Mouse (Mus musculus): ENCODE data around the gene Srp54a.
"Not testable (repeated sequence)": the region's sequence is repeated elsewhere in the genome, so short reads cannot be mapped to it uniquely, and the experiment has no call there.

DNA sequence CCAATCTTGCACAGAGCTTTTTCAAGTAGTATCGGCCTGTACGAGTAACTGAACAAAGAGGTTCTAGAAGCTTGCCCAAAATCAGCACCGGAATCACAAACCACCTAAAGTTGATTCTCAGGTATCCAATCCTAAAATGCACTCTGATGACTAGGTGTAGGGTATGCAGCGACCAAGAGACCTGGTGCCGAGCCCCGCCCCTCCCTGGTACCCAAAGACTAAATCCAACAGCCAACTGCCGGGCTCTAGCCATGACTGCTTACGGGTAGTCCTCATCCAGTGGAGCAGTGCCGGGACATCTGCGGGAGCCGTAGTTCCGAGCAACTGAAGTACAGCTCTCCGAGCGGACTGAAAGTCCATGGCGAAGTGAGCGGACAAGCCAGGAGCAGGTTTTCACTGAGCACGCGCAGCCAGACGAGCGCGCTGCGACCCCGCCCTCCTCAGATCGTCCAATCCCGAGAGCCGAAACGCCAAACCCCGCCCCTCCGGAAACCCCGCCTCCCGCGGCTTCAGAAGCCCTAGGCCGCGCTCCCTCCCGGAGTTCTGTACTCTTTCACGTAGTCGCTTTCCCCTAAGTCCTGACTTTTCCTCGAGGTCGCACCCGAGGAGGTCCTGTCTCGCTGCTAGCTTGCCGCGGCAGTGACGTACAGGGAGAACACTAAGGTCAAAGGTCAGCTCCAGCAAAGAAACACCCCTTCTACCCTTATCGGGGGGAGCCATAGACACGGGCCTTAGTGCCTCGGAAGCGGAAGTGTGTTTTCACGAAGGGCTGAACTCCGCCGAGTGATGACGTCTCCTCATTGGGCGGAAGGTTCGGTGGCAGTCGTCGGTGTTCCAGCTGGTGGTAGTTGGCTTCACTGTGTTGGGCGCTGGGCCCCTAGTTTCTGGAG lies 74.7 kb downstream of the Srp54a start, which contains the start of gene Srp54b:
- not testable (repeated sequence) for TF ChIP-seq GATA1 (IDR thresholded peaks at IDR 0.05; ENCODE audit: borderline replicate concordance, low read length); FLI1 (IDR thresholded peaks at IDR 0.05; ENCODE audit: low read length)

Measured in megakaryocyte, embryonic 14.5 days (primary cell).